Mouse (Mus musculus): ENCODE results near the gene Erc2.

Erc2 gene

DNA sequence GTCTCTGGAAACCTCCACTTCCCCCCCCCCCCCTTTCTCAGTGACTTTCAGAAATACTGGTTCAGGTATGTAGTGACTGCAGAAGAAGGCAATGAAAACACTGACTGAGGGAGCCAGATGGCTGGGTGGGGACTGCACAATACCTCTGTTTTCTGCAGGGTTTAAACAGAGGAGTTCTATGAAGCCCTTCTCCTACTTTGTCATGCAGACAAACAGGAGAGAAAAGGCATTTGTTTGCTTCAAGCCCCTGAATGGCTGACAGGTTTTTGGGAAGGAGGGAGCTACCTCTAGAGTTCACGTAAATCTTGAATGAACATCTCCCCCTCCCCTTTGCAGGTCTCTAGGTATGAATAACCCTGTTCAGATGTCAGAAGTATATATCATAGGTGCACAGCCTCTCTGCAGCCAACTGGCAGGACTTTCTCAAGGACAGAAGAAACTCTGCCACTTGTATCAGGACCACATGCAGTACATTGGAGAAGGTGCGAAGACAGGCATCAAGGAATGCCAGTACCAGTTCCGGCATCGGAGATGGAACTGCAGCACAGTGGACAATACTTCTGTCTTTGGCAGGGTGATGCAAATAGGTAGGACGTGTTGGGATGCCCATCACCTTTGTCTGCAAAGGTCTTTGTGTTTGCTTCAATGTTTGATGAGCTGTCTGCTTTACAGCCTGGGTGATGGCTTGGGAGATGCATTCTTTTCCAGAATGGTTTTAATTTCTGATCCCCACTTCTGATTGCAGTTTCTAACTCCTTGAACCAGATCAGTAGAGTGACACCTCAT lies 890.8 kb downstream of the Erc2 start:
- no peak for DNase-seq

DNA sequence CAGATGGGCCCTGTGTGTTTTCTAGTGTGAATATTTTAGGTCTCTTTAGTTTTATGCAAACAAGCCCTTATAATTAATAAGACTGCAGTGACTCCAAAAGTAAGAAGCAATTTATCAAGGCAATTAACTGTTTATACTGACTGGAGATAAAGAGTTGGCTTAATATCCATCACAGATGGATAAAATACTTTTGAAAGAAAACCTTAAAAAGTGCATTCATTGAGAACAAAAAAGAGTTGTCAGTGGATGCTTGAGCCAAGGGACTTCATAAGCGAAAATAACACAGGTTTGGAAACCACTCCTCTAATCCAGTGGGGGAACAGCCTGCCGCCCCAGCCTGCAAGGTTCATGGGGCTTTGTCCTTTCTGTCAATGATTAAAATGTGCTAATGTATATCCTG lies 891.9 kb downstream of the Erc2 start:
- no peak for DNase-seq

DNA sequence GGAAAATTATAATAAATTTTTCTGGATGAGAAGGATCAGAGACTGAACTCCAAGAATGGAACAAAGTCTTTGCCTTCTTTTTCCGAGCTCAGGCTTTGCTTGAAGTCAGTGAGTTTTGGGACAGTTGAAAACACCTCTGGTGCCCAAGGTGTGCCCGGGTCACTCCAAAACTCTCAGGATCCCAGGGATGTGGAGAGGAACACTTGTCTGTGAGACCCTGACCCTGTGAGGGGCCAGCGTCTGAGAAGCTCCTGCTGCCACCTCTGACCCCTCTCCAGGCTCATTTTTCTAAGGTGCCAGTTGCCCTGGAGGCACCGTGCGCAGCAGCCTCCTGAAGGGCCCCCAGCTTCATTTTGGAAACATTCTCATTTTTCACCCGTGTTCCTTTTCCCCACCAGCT lies 893.1 kb downstream of the Erc2 start:
- no peak for DNase-seq

DNA sequence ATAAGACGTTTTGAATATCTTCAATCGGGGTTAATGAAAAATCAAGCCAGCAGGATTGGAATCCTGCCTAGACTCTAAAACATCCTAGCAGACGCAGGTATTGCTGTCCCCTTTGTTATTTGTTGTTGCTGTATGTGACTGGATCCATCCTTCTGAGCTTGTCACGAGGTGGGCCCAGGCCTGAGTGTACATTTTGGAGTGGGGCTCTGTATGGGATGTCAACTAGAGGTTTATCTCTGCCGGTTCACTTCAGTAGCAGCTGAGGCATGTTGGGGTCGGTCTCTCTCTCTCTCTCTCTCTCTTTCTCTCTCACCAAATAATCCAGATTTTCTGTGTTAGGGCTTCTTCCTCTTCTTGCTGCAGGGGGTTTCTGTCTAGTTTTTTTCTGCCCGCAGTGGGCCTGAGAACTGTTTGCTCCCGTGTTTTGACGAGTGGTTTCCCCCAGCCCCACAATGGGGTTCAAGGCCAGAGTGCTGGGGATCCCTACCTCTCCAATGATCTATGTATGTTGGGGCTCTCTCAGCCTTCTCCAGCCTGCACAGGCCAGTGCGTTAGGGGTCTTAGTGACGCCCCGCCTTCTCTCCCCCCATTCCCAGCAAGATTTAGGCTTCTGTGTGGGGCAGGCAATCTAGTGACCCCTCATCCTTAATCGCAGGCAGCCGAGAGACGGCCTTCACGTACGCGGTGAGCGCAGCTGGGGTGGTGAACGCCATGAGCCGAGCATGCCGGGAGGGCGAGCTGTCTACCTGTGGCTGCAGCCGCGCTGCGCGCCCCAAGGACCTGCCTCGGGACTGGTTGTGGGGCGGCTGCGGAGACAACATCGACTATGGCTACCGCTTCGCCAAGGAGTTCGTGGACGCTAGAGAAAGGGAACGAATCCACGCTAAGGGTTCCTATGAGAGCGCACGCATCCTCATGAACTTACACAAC lies 895.7 kb downstream of the Erc2 start:
- DNase-seq: no peak

DNA sequence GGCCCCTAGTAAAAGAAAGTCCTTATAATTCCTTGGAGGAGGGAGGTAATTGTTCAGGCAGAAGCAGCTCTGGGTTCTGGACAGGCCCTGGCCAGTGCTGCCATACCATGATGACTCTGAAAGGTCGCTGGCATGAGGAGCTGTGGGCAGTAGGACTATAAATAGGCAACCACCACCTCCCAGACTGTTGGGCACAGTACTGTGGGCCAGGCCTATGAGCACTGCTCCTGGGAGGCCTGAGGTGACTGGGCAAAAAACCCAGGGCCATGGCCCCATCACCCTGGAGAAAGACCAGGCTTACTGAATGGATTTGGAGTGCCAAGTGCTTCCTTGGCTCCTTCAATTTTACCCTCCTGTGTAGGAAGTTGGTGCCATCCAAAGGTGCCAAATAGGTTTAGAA lies 898.9 kb downstream of the Erc2 start:
- no peak for DNase-seq

DNA sequence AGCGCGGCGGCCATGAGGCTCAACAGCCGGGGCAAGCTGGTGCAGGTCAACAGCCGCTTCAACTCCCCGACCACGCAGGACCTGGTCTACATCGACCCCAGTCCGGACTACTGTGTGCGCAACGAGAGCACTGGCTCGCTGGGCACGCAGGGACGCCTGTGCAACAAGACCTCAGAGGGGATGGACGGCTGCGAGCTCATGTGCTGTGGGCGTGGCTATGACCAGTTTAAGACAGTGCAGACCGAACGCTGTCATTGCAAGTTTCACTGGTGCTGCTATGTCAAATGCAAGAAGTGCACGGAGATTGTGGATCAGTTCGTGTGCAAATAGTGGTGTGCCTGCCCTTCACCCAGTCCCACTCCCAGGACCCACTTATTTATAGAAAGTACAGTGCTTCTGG lies 900.4 kb downstream of the Erc2 start:
- DNase-seq: no peak

DNA sequence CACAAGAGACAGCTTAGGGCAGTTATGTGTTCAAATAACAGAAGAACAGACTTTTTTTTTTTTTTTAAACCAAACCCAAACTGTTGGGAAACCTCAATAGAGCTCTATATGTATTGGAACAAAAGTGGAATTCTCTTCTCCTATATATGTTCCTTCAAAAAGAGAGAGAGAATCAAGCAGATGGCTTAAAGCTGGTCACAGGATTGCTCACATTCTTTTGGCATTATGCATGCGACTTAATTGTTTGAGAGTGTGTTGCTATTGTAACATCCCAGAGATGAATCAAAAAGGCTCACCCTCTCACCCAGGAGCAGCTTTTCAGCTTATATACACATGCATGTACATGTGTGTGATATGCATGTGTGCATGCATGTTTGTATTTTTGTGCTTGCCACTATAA lies 903.3 kb downstream of the Erc2 start:
- no peak for DNase-seq

All from right cerebral cortex, adult 18-20 months (tissue).